Mouse (Mus musculus) neural tube, embryonic 11.5 days (tissue): ENCODE measurements around the gene Pla2g4f. TPM values are rescaled to one million over a fixed set of nuclear protein-coding genes. Genes with fewer than 3 reads are reported as not detected.

ENCODE experiments used
- ATAC-seq: fragments of 200-750 bp; cut with Nextera tagmentation; 2 replicates; pipeline ENCODE4 v1.8.0; 2017; ENCODE audit warnings: moderate number of reproducible peaks, mild to moderate bottlenecking, moderate TSS enrichment, moderate library complexity; ENCODE audit not compliant: insufficient read depth, low FRiP score, low TSS enrichment
- DNase-seq: peaks from one replicate; pipeline ENCODE4 v3.0.0-alpha.2; 2015; ENCODE audit warnings: low spot score
- H3K27ac ChIP-seq: fragments of 300-500 bp; sonication (generic); 2 replicates; pipeline ENCODE4 v1.5.1; 2014; ENCODE audit warnings: low read depth, mild to moderate bottlenecking, low read length
- H3K27me3 ChIP-seq: fragments of 300-500 bp; sonication (generic); 2 replicates; pipeline ENCODE4 v1.6.1; 2014; ENCODE audit warnings: mild to moderate bottlenecking, low read length, mixed read lengths; ENCODE audit not compliant: control insufficient read depth, insufficient read depth
- H3K36me3 ChIP-seq: fragments of 300-500 bp; sonication (generic); 2 replicates; pipeline ENCODE4 v1.6.1; 2014; ENCODE audit warnings: mild to moderate bottlenecking, low read length, moderate library complexity, mixed read lengths; ENCODE audit not compliant: control insufficient read depth, insufficient read depth
- H3K4me1 ChIP-seq: fragments of 300-500 bp; sonication (generic); 2 replicates; pipeline ENCODE4 v1.6.1; 2014; ENCODE audit warnings: low read length, mixed read lengths; ENCODE audit not compliant: control insufficient read depth, insufficient read depth
- H3K4me2 ChIP-seq: fragments of 300-500 bp; sonication (generic); 2 replicates; pipeline ENCODE4 v1.6.1; 2014; ENCODE audit warnings: low read depth, mild to moderate bottlenecking, moderate library complexity
- H3K4me3 ChIP-seq: fragments of 300-500 bp; sonication (generic); 2 replicates; pipeline ENCODE4 v1.5.1; 2014; ENCODE audit warnings: low read depth, low read length
- H3K9ac ChIP-seq: fragments of 300-500 bp; sonication (generic); 2 replicates; pipeline ENCODE4 v1.6.1; 2014; ENCODE audit warnings: mild to moderate bottlenecking, low read length
- H3K9me3 ChIP-seq: fragments of 300-500 bp; sonication (generic); 2 replicates; pipeline ENCODE4 v1.6.1; 2016; ENCODE audit warnings: low read length; ENCODE audit not compliant: control insufficient read depth
- WGBS: fragments of 180-500 bp; shearing (Covaris S2); extraction: QIAGEN DNeasy Blood & Tissue Kit; methylation state at CpG from one replicate; pipeline ENCODE4 v1.1.7; 2014; 5-methylcytosine and 5-hydroxymethylcytosine counted together
- polyA plus RNA-seq: library from polyadenylated mRNA; unstranded; fragments of >200 nt; fragmentation: Nextera tagmentation; extraction: Ambion mirVana; gene quantifications from 2 replicates; pipeline ENCODE4 v1.2.1, GENCODE M21; 2014

Gene Pla2g4f
- polyA plus RNA-seq, 1 experiment from 2014 or later, result not detected

- Histone ChIP-seq H3K27me3 (no peaks in the 10 kb centered on the region), H3K9me3 (no peaks in the 10 kb centered on the region), H3K4me1 (no peaks in the 10 kb centered on the region), H3K4me3 (no peak overlapping the region), H3K9ac (no peak overlapping the region), H3K36me3 (peaks cover 2% of the 10 kb centered on the region; the same call in 1 of the 2 replicates), H3K27ac (no peak overlapping the region), H3K4me2 (no peak overlapping the region)
- WGBS, result 78% methylated on average over 4 of the region's 4 CpGs
- DNase-seq (no peak), ATAC-seq (no peak)
Observed at GRCm38 (mm10) chr2:120315077-120315476, 1.1 kb upstream of the Pla2g4f start.

GRCm38 (mm10) chr2:120314487-120314886 is 522 bp upstream of the Pla2g4f start:
- H3K36me3 ChIP-seq, result peaks cover 2% of the 10 kb centered on the region; the same call in 1 of the 2 replicates
- WGBS, result 87% methylated on average over 4 of the region's 4 CpGs

GRCm38 (mm10) chr2:120312276-120312825 is 1.6 kb downstream of the Pla2g4f start:
- DNase-seq (no peak), ATAC-seq (no peak)
- Histone ChIP-seq H3K9ac (no peak overlapping the region), H3K4me3 (no peak overlapping the region), H3K9me3 (no peaks in the 10 kb centered on the region), H3K4me1 (no peaks in the 10 kb centered on the region), H3K36me3 (no peaks in the 10 kb centered on the region), H3K4me2 (no peak overlapping the region), H3K27me3 (no peaks in the 10 kb centered on the region), H3K27ac (no peak overlapping the region)
- 83% methylated on average over 7 of the region's 7 CpGs for WGBS

More at GRCm38 (mm10) chr2:120314487-120314886, 522 bp upstream of the Pla2g4f start:
- Histone ChIP-seq H3K4me1 (no peaks in the 10 kb centered on the region), H3K9ac (no peak overlapping the region), H3K4me2 (no peak overlapping the region), H3K27ac (no peak overlapping the region), H3K4me3 (no peak overlapping the region), H3K9me3 (no peaks in the 10 kb centered on the region), H3K27me3 (no peaks in the 10 kb centered on the region)
- ATAC-seq (no peak), DNase-seq (no peak)

DNA sequence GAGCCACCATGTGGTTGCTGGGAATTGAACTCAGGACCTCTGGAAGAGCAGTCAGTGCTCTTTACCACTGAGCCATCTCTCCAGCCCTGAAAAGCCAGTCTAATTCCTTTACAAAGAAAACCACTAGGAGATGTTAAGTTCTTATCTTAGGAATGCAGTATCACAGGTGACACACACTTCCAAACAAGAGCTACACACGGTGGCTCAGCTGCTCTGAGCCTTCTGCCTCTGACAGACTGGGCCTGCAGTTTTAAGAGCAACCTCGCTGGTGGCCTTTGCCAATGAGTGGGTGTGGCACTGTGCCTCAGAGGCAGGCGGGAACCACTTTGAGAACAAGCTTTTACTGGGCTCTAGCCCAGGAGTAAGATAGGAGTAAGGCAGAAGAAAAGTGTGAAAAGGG is 9.9 kb downstream of the Pla2g4f start:
- Histone ChIP-seq H3K9ac (no peak overlapping the region), H3K27ac (no peak overlapping the region), H3K36me3 (no peaks in the 10 kb centered on the region), H3K4me3 (no peak overlapping the region), H3K27me3 (no peaks in the 10 kb centered on the region), H3K9me3 (no peaks in the 10 kb centered on the region), H3K4me1 (no peaks in the 10 kb centered on the region), H3K4me2 (no peak overlapping the region)
- 27% methylated on average over 3 of the region's 3 CpGs for WGBS
- ATAC-seq (no peak), DNase-seq (no peak)

GRCm38 (mm10) chr2:120301076-120301475 is 12.9 kb downstream of the Pla2g4f start:
- no peak for ATAC-seq
- no peaks in the 10 kb centered on the region for H3K36me3 ChIP-seq
- H3K9me3 ChIP-seq, result no peaks in the 10 kb centered on the region
- H3K4me1 ChIP-seq, result no peaks in the 10 kb centered on the region
- H3K9ac ChIP-seq, result no peak overlapping the region
- no peaks in the 10 kb centered on the region for H3K27me3 ChIP-seq
- H3K4me2 ChIP-seq, result no peak overlapping the region
- H3K27ac ChIP-seq, result no peak overlapping the region
- DNase-seq, result no peak
- H3K4me3 ChIP-seq, result no peak overlapping the region
- WGBS, result 93% methylated on average over 6 of the region's 6 CpGs

GRCm38 (mm10) chr2:120299866-120300265 is 14.1 kb downstream of the Pla2g4f start:
- Histone ChIP-seq H3K27me3 (no peaks in the 10 kb centered on the region), H3K4me1 (no peaks in the 10 kb centered on the region), H3K4me2 (no peak overlapping the region), H3K9me3 (no peaks in the 10 kb centered on the region), H3K9ac (no peak overlapping the region), H3K36me3 (no peaks in the 10 kb centered on the region), H3K27ac (no peak overlapping the region), H3K4me3 (no peak overlapping the region)
- no peak for ATAC-seq
- 90% methylated on average over 4 of the region's 4 CpGs for WGBS
- no peak for DNase-seq

DNA sequence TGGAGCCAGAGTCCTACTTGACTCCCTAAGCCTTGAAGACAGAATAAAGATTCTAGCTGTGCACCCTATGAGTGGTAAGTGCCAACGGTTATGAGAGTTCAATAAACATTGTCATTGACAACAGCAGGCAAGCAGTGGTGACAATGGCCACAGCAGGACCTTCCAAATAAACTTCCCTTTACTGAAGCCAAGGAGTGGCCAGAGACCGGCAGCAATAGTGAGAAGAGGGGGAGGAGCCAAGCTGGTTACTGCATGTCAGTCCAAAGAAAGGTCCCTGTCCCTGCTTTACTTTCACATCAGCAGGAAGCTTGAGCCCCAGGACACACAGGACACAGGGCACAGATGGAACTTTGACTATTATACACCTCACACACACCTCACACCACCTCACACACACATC is 17.8 kb downstream of the Pla2g4f start:
- Histone ChIP-seq H3K36me3 (no peaks in the 10 kb centered on the region), H3K4me1 (no peaks in the 10 kb centered on the region), H3K4me3 (no peak overlapping the region), H3K9me3 (no peaks in the 10 kb centered on the region), H3K27me3 (no peaks in the 10 kb centered on the region), H3K9ac (no peak overlapping the region), H3K4me2 (no peak overlapping the region), H3K27ac (no peak overlapping the region)
- DNase-seq (no peak), ATAC-seq (no peak)
- WGBS, result 7% methylated on average over 2 of the region's 2 CpGs

DNA sequence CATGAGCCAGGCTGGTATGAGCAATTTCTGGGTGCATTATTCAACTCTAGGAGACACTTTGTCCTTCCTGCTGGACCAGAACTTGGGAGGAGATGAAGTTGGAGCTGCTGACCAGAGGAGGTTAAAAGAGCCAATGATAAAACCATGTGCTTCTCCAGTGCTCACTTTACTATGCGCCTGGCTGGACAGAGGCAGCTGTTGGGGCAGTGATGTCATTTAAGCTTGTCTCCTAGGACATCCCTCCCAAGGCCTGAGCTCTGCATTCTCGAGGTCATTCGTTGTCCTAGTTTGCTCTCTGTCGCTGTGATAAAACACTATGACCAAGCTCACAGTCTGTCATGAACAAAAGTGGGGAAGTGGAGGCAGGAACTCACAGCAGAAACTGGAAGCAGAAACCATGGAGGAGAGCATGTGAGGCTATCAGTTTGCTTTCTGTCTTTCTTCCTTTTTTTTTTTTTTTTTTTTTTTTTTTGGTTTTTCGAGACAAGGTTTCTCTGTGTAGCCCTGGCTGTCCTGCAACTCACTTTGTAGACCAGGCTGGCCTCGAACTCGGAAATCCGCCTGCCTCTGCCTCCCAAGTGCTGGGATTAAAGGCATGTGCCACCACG is 22.4 kb downstream of the Pla2g4f start:
- Histone ChIP-seq H3K9me3 (no peaks in the 10 kb centered on the region), H3K4me1 (no peaks in the 10 kb centered on the region), H3K4me2 (no peak overlapping the region), H3K36me3 (no peaks in the 10 kb centered on the region), H3K27me3 (no peaks in the 10 kb centered on the region), H3K9ac (no peak overlapping the region), H3K27ac (no peak overlapping the region), H3K4me3 (no peak overlapping the region)
- no peak for DNase-seq
- no peak for ATAC-seq
- 86% methylated on average over 8 of the region's 9 CpGs for WGBS

- no peaks in the 10 kb centered on the region for H3K9me3 ChIP-seq
- H3K9ac ChIP-seq, result no peak within 1 kb of the TSS
- WGBS, result 69% methylated on average over 5 of the region's 5 CpGs
- no peaks in the 10 kb centered on the region for H3K4me1 ChIP-seq
- H3K36me3 ChIP-seq, result no peaks in the 10 kb centered on the region
- no peaks in the 10 kb centered on the region for H3K27me3 ChIP-seq
- H3K4me3 ChIP-seq, result no peak within 1 kb of the TSS
- DNase-seq (no peak), ATAC-seq (no peak)
- no peak within 1 kb of the TSS for H3K27ac ChIP-seq
- no peak within 1 kb of the TSS for H3K4me2 ChIP-seq
Observed at GRCm38 (mm10) chr2:120288995-120289394, 25.0 kb downstream of the Pla2g4f start, which contains the start of gene Pla2g4d. Gene Pla2g4d (minus strand): TSS chr2:120289197.
